Mouse (Mus musculus): ENCODE measurements around the gene Slc35f1.
"Not testable (repeated sequence)": the region's sequence is repeated elsewhere in the genome, so short reads cannot be mapped to it uniquely, and the experiment has no call there.

Slc35f1 gene

DNA sequence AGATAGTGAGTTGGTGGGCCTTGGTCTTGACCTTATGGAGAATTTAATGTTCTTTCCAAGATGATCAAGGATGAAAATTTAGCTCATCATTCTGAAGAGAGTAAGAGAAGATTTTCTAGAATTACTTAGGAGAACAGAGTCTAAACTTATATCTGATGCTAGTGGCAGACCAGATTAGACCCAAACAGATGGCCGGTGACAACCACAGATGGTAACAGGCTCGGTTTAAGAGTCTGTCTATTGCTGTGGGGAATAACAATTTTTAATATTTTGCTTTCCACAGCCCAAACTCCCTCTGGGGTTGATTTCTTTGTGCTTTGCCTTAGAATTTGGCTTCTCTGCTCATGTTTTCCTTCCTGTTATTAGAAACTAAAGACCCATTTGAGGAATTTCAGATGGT, 96.7 kb downstream of the Slc35f1 start:
- DNase-seq (ENCODE audit: low spot score): no peak

GRCm38 (mm10) chr10:52791560-52791959, 101.2 kb downstream of the Slc35f1 start:
- DNase-seq (ENCODE audit: low spot score): peak; percentile 12

GRCm38 (mm10) chr10:52797454-52797853, 107.1 kb downstream of the Slc35f1 start:
- DNase-seq (ENCODE audit: low spot score): no peak

GRCm38 (mm10) chr10:52807808-52808207, 117.5 kb downstream of the Slc35f1 start:
- no peak for DNase-seq (ENCODE audit: low spot score)

DNA sequence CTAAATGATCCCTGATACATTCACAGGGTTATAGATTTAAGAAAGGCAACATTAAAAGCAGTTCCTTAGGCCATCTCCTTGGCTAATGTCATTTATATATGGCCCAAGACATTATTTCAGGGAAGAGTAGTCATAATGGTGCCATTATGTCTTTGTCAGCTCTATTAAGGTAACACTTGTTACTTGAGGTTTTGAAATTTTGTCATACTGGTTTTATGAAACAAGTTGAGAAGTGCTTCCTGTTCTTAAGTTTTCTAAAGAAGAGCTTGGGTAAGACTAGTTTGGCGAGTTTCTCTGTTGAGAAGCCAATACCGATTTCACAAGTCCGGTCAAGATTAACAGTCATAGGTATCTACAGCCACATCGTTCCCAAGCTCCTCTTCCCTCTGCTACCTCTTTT, 122.5 kb downstream of the Slc35f1 start:
- DNase-seq (ENCODE audit: low spot score): no peak

DNA sequence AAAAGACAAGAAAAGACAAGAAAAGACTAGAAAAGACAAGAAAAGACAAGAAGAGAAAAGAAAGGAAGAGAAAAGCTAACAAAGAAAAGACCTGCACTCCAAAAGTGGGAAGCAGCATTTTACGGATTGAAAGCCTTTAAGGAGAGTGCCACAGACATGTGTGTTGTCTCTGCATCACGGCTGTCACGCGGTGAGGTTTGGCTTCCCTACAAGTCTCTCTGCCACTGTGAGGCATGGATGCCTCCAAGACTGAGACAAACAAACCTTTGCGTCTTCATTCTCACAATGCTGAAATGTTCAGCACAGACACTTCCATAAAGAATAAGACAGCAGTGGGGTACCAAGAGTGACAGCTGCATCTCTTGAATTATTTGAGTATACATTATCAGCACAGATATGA, 124.0 kb downstream of the Slc35f1 start:
- DNase-seq (ENCODE audit: low spot score): no peak

GRCm38 (mm10) chr10:52819661-52820060, 129.3 kb downstream of the Slc35f1 start:
- DNase-seq (ENCODE audit: low spot score): no peak

GRCm38 (mm10) chr10:52822909-52823308, 132.6 kb downstream of the Slc35f1 start:
- no peak for DNase-seq (ENCODE audit: low spot score)

DNA sequence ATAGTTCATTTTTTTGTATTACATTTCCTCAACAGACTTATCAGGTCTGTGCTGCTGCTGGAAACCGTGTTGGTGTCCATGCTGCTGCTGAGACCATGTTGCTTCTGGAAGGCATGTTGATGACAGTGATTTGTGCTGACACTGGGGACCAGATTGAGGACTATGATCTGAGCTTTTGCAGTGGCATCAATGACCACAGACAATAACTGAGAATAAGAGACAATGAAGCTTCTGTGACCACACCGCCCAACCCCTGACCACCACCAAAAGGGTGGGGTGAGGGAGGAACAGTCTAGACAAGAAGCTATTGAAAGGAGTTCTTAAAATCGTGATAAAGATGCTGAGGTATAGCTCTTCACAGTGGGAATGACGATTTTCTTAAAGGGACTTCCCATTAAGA, 135.4 kb downstream of the Slc35f1 start:
- no peak for DNase-seq (ENCODE audit: low spot score)

DNA sequence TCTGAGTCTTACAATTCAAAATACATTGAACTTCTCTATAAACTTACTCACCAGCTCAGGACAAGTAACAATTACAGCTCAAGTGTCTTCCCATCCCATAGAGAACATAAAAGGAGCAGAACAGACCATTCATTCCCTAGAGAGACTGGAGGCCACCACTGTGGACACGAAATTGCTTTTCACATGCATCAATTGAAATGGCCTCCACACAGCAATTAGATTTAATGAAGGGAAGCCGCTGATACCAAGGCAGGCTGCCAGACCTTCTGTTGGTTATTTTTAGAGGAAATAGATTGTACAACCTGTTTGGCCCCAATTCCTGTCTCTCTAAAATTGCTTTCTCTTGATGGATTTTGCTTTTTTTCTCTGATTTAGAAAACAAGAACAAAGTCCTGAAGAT, 150.5 kb downstream of the Slc35f1 start:
- no peak for DNase-seq (ENCODE audit: low spot score)

- DNase-seq (ENCODE audit: low spot score): no peak
These were observed 161.7 kb downstream of the Slc35f1 start for GRCm38 (mm10) chr10:52851994-52852393.

GRCm38 (mm10) chr10:52860851-52861250, 170.5 kb downstream of the Slc35f1 start:
- no peak for DNase-seq (ENCODE audit: low spot score)

- no peak for DNase-seq (ENCODE audit: low spot score)
These were observed 174.6 kb downstream of the Slc35f1 start for GRCm38 (mm10) chr10:52864936-52865335.

GRCm38 (mm10) chr10:52871110-52871509, 180.8 kb downstream of the Slc35f1 start:
- no peak for DNase-seq (ENCODE audit: low spot score)

GRCm38 (mm10) chr10:52874133-52874532, 183.8 kb downstream of the Slc35f1 start:
- DNase-seq (ENCODE audit: low spot score): no peak

DNA sequence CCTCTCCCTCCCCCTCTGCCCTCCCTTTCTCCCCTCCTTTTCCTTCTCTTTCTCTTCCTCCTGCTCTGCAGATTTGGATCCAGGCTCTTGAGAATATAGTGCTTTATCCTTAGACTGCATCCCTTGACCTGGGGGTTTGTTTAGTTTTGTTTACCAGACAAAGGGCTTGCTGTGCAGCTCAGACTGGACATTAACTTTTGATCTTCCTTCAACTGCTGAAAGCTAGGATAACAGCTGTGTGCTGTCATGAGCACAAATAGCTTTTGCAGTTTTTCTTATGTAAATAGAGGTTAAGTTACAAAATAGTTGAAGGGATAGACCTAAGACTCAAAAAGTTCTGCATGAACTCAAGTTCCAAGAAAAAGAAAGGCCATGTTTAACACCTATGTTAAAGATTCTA, 184.4 kb downstream of the Slc35f1 start:
- DNase-seq (ENCODE audit: low spot score): peak; percentile 21

DNA sequence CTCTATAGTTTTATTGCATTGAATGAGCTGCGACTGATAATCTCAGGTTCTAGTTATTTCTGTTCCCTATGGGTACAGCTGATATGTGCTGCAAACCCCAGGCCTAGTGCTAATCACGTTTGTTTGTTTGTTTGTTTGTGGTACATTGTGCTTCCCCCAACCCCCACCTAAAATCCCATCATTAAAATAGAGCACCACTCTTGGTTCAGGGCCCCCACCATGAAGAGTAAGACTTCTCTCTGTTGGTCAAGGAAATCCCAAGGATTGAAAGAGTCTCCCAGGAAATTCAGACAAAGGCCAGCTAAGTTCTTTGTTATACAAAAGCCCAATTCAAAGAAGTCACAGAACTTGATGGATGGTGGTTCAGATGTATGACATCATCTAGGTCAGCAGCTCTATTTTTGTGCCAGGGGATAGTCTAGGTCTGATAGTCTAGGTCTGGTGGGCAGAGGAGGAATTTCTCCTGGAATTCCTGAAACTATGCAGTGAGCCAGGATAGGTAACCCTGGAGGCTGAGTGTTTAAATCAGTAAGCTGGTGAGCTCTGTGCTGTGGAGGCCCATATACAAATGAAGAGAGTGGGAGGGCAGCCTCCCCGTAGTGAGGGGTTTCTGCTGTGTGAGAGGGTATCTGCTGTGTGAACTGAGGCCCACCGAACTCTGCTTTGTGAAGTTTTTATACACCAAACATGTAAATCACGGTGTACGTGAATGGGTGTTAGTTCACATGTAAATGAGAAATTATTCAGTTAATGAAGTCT, 187.1 kb downstream of the Slc35f1 start:
- DNase-seq (ENCODE audit: low spot score): peak; percentile 47

DNA sequence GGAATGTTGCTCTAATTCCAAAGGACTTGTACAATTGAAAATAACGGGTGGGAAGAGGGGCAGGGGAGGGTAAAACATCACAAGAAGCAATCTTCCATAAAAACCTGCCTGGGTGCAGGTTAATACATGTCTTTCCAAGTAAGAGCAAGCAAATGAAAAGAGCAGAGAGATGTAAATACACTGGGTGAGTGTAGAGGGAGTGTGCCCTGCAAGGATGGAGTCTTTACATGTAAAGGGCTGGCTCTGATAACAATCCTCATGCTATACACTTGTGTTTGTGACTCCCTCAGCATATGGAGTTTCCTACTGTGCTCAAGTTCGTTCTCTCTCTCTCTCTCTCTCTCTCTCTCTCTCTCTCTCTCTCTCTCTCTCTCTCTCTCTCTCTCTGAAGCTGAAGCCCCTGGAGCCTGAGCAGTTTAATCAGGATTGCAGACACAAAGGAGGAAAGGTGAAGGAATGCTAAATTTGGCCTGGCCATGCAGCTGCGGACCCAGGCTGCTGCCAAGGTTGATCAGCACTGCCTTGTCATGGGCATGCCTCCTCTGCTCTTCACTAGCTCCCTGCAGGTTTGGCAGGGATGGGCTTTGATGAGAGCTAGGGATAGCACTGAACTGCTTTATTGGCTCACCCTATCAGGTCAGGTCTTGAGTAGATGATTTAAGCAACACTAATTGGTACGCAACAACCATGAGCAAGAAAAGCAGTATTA, 187.9 kb downstream of the Slc35f1 start:
- no peak for DNase-seq (ENCODE audit: low spot score)

GRCm38 (mm10) chr10:52896724-52897123, 206.4 kb downstream of the Slc35f1 start:
- DNase-seq (ENCODE audit: low spot score): not testable (repeated sequence)

DNA sequence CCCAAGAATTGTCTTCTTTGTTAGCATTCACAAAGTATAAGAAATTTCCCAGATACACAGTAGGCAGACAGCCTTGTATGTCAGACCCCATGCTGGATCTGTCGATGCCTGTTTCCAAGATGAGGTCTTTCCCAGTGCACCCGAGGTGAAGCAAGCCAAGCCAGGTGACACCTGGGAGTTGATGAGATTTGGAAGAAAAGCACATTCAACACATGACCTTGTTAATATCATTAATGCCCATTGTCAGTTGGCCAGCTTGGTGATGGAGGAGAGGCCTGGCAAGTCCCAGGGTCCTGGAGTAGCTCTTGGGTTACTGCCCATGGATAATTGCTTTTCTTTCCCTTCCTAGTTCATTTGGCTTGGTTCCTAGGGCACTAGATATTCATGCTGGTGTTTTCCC, 214.6 kb downstream of the Slc35f1 start:
- DNase-seq (ENCODE audit: low spot score): no peak

DNA sequence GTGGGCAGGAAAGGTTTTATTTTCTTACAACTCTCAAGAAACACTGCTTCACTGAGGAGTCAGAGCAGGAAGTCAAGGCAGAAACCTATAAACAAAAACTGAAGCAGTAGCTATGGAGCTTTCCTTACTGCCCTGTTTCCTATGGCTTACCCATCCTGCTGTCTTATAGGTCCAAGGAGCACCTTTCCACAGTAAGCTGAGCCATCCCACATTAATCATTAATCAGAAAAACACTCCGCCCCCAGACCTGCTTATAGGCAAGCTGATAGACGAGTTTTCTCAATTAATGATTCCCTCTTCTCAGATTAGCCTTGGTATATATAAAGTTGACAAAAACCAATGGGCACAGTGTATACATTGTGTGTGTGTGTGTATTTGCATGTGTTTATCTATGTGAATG, 221.4 kb downstream of the Slc35f1 start:
- DNase-seq (ENCODE audit: low spot score): no peak

DNA sequence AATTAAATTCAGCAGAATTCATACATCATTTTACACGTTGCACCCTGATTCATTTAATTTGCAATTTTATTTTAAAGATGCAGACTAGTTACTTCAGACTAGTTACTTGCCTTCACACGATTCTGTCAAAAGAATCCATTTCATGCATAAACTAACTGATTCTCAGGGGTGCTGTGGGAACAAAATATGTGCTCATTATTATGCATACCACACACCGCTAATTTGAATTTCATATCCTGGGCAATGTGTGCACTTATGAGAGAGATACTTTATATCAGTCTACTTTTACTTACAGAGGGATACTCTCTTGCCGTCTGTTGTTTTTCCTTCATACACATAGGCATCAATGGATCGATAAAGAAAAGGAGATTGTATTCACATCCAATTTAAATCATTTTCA, 228.4 kb downstream of the Slc35f1 start:
- no peak for DNase-seq (ENCODE audit: low spot score)

GRCm38 (mm10) chr10:52923143-52923542, 232.8 kb downstream of the Slc35f1 start:
- no peak for DNase-seq (ENCODE audit: low spot score)

GRCm38 (mm10) chr10:52926330-52926729, 236.0 kb downstream of the Slc35f1 start:
- DNase-seq (ENCODE audit: low spot score): no peak
